In genomic region chr10:127513501-127514091, GRCm38 (mm10) we compare ENCODE assay signal across 7 mouse cellular contexts. TPM values are rescaled to one million over a fixed set of nuclear protein-coding genes. Genes with fewer than 3 reads are reported as not detected.
DNase-seq lines count a peak whose midpoint lies in the region; ATAC-seq and TF ChIP-seq lines count a peak whose summit lies in the region.

No protein-coding gene starts in this region.

- H3K27me3 ChIP-seq in forebrain, embryonic 15.5 days, result peaks cover 15% of the 10 kb centered on the region; the same call in 1 of the 2 replicates
- peaks cover 81% of the 10 kb centered on the region for H3K27me3 ChIP-seq in liver, embryonic 15.5 days

- ATAC-seq in forebrain, embryonic 15.5 days (replicated peaks), result no peak
- ATAC-seq in liver, embryonic 15.5 days (ENCODE audit: insufficient read depth), result peak; percentile 68

- peak overlapping the region; percentile 95 for H3K4me2 ChIP-seq in forebrain, embryonic 15.5 days (replicated peaks)
- H3K4me2 ChIP-seq in liver, embryonic 15.5 days, result peak overlapping the region; percentile 77

- whole genome bisulfite sequencing in forebrain, embryonic 15.5 days, result 1% methylated on average over 16 of the region's 16 CpGs
- WGBS in liver, embryonic 15.5 days (ENCODE audit: insufficient replicate concordance), result 1% methylated on average over 16 of the region's 16 CpGs

- H3K9me3 ChIP-seq in forebrain, embryonic 15.5 days, result no peaks in the 10 kb centered on the region
- no peaks in the 10 kb centered on the region for H3K9me3 ChIP-seq in liver, embryonic 15.5 days (replicated peaks)

- H3K36me3 ChIP-seq in forebrain, embryonic 15.5 days, result peaks cover 11% of the 10 kb centered on the region
- peaks cover 20% of the 10 kb centered on the region for H3K36me3 ChIP-seq in liver, embryonic 15.5 days (replicated peaks)

- DNase-seq in 3134 (ENCODE audit: extremely low read depth, insufficient read length, low spot score), result peak; percentile 43
- peak; percentile 89 for DNase-seq in A20 (ENCODE audit: low read depth, low spot score)
- DNase-seq in urinary bladder, postnatal 25 days (ENCODE audit: low spot score), result no peak
- DNase-seq in left cerebral cortex, adult 2 months (ENCODE audit: extremely low spot score in 1 of 2, low spot score in 2 of 2), result no peak
- DNase-seq in urinary bladder, adult 18-20 months (ENCODE audit: low spot score in 2 of 2), result no peak

- intact Hi-C loops in left cerebral cortex, adult 2 months (cut with DNase I), result no loop called here

- no peak for TF ChIP-seq CTCF in left cerebral cortex, adult 2 months (IDR thresholded peaks at IDR 0.05)

- H3K27ac ChIP-seq in forebrain, embryonic 15.5 days (replicated peaks), result peak overlapping the region; percentile 99
- H3K27ac ChIP-seq in liver, embryonic 15.5 days (replicated peaks), result peak overlapping the region; percentile 55; the same call in 1 of the 2 replicates
- no peak overlapping the region for H3K27ac ChIP-seq in left cerebral cortex, adult 2 months

- H3K9ac ChIP-seq in forebrain, embryonic 15.5 days (replicated peaks), result peak overlapping the region; percentile 37; the same call in 1 of the 2 replicates
- H3K9ac ChIP-seq in liver, embryonic 15.5 days, result peak overlapping the region; percentile 48

- peak overlapping the region; percentile 51 for H3K4me3 ChIP-seq in forebrain, embryonic 15.5 days
- H3K4me3 ChIP-seq in liver, embryonic 15.5 days (replicated peaks), result peak overlapping the region; percentile 49
- no peak overlapping the region for H3K4me3 ChIP-seq in left cerebral cortex, adult 2 months

- peaks cover 61% of the 10 kb centered on the region for H3K4me1 ChIP-seq in forebrain, embryonic 15.5 days
- H3K4me1 ChIP-seq in liver, embryonic 15.5 days (replicated peaks), result peaks cover 82% of the 10 kb centered on the region

RNA-seq across cellular contexts. Expression of gene Ndufa4l2, which starts 1.2 kb away (rescaled TPM):
- polyA plus RNA-seq in forebrain, embryonic 15.5 days (2015; fragmentation: Nextera tagmentation; extraction: Ambion mirVana), result 17.1 and 18.0 TPM in 2 replicates
- 20.7 and 42.1 TPM in 2 replicates for polyA plus RNA-seq in liver, embryonic 15.5 days (2015; fragmentation: Nextera tagmentation; extraction: Ambion mirVana)
- total RNA-seq in left cerebral cortex, adult 2 months (2021), result 1 to 10 TPM; 4.2 to 5.6 TPM

RNA-seq across cellular contexts. Expression of gene Shmt2, which starts 8.6 kb away (rescaled TPM):
- 75.2 and 78.5 TPM in 2 replicates for polyA plus RNA-seq in forebrain, embryonic 15.5 days (2015; fragmentation: Nextera tagmentation; extraction: Ambion mirVana)
- 138 and 159 TPM in 2 replicates for polyA plus RNA-seq in liver, embryonic 15.5 days (2015; fragmentation: Nextera tagmentation; extraction: Ambion mirVana)
- 10 to 100 TPM; 24.1 to 26.0 TPM for total RNA-seq in left cerebral cortex, adult 2 months (2021)

RNA-seq across cellular contexts. Expression of gene Stac3, which starts 12.1 kb away (rescaled TPM):
- 1.5 and 1.6 TPM in 2 replicates for polyA plus RNA-seq in forebrain, embryonic 15.5 days (2015; fragmentation: Nextera tagmentation; extraction: Ambion mirVana)
- polyA plus RNA-seq in liver, embryonic 15.5 days (2015; fragmentation: Nextera tagmentation; extraction: Ambion mirVana), result 1.0 and 1.2 TPM in 2 replicates
- 1 to 10 TPM; 2.6 to 9.9 TPM for total RNA-seq in left cerebral cortex, adult 2 months (2021)

RNA-seq across cellular contexts. Expression of gene Nxph4, which starts 20.8 kb away (rescaled TPM):
- polyA plus RNA-seq in forebrain, embryonic 15.5 days (2015; fragmentation: Nextera tagmentation; extraction: Ambion mirVana), result 38.9 and 40.2 TPM in 2 replicates
- polyA plus RNA-seq in liver, embryonic 15.5 days (2015; fragmentation: Nextera tagmentation; extraction: Ambion mirVana), result 0.07 TPM in 1 of 2 replicates, not detected in the other
- total RNA-seq in left cerebral cortex, adult 2 months (2021), result 1 to 10 TPM; 5.4 to 5.5 TPM

Comparison
In these comparisons a context has a peak if more than half of its experiments do, and no peak if none do; other contexts are left out.
1. DNase-seq: peak in 3134 (single experiment) and A20 (single experiment); none in urinary bladder, postnatal 25 days (single experiment), left cerebral cortex, adult 2 months (0 of 2) and urinary bladder, adult 18-20 months (0 of 2).